Mouse (Mus musculus) heart, embryonic 14.5 days (tissue): ENCODE measurements around the gene Rtp4. TPM values are rescaled to one million over a fixed set of nuclear protein-coding genes. Genes with fewer than 3 reads are reported as not detected.

Experiments
- polyA plus RNA-seq: library from polyadenylated mRNA; unstranded; fragments of >200 nt; fragmentation: Nextera tagmentation; extraction: Ambion mirVana; gene quantifications from 2 replicates; pipeline ENCODE4 v1.2.1, GENCODE M21; 2014

Rtp4 gene
- polyA plus RNA-seq, 1 experiment from 2014 or later = 7.8 TPM

Other genes starting within 250 kb of the Rtp4 start
- gene Rtp1, start 91.2 kb upstream of the Rtp4 start, polyA plus RNA-seq = not detected in 2 replicates
- 17.2 and 18.0 TPM in 2 replicates for gene Masp1, start 524 bp downstream of the Rtp4 start, polyA plus RNA-seq